Mouse (Mus musculus) stomach, postnatal 0 days (tissue): ENCODE data around the gene Pgpep1.

Source experiments
- CTCF ChIP-seq: IDR thresholded peaks from 2 replicates; pipeline ENCODE4 v1.5.1; 2016; ENCODE audit warnings: antibody characterized with exemption, low read depth, mild to moderate bottlenecking, moderate library complexity
- EP300 ChIP-seq: optimal IDR thresholded peaks from 2 replicates; pipeline ENCODE3; 2016; ENCODE audit warnings: antibody characterized with exemption

DNA sequence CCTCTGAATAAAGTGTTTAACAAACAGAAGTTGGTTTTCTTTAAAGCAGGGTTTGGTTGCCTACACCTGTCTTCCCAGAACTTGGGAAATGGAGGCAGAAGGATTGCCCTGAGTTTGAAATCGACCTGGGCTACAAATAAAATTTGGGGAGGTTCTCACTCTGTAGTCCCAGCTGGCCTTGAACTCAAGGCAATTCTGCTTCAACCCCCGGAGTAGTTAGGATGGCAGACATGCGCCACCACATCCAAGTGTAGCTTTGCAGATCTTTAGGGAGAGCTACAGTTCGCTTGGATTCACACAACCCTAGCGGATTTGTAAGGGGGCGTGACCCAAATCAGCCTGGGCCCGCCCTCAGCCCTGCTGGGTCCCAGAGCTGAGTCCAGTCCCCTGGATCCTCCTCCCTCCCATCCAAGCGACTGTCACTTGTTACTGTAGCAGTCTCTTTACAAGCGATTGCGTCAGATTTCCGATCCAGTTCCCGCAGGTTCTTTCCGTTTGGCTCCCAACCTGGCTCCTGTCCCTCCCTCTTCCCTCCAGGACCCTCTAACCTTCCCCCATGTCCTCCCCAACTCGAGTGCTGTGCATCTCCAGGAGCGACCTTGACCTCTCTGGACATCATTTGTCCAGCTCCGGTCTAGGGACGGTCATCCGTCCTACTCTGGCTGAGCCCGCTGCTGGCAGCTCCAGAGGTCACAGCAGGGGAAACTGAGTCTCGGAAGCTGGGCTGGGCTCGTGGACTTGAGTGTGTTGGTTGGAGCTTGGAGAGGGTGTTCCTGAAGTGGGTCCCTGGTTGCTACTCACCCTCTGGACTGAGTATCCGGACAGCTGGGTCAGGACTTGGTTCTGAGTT lies 29.4 kb downstream of the Pgpep1 start:
- TF ChIP-seq CTCF (no peak), EP300 (no peak)
